Mouse (Mus musculus) CH12.LX (cell line): Measurements from ENCODE around the gene Depdc1b. TPM values are rescaled to one million over a fixed set of nuclear protein-coding genes. Genes with fewer than 3 reads are reported as not detected.

Source experiments
- DNase-seq: peaks from one replicate; pipeline ENCODE4 v3.0.0-alpha.2; 2013; ENCODE audit errors: extremely low read depth
- H3K27ac ChIP-seq: 2 replicates; pipeline ENCODE4 v1.5.1; 2012; ENCODE audit warnings: low read depth, mild to moderate bottlenecking, control low read depth, moderate library complexity; ENCODE audit not compliant: insufficient read depth
- H3K27me3 ChIP-seq: replicated peaks from 2 replicates; pipeline ENCODE3; 2012; ENCODE audit warnings: inconsistent platforms
- H3K36me3 ChIP-seq, 2 experiments: replicated peaks in 1 of 2; 2 replicates each; pipeline versions ENCODE3 to v1.6.1; 2012; ENCODE audit warnings: inconsistent platforms in 1 of 2, low read length in 1 of 2, mild to moderate bottlenecking in 1 of 2, mixed read lengths in 1 of 2, moderate library complexity in 1 of 2; ENCODE audit not compliant: control insufficient read depth in 1 of 2, insufficient read depth in 1 of 2
- H3K4me1 ChIP-seq, 2 experiments: 2 replicates each; pipeline ENCODE4 v1.6.1; 2012; ENCODE audit warnings: inconsistent platforms in 1 of 2, moderate library complexity in 1 of 2; ENCODE audit not compliant: insufficient read depth in 2 of 2, control insufficient read depth in 1 of 2
- H3K4me2 ChIP-seq: 2 replicates; pipeline ENCODE4 v1.6.1; 2012; ENCODE audit warnings: low read depth, mild to moderate bottlenecking, control low read depth; ENCODE audit not compliant: poor library complexity, insufficient read depth, severe bottlenecking
- H3K4me3 ChIP-seq, 3 experiments: fragments of 150-350 bp in 1 of 3; sonication (generic) in 1 of 3; replicated peaks in 1 of 3; 2 replicates each; pipeline versions ENCODE3 to v1.5.1; 2011 to 2012; ENCODE audit warnings: low read depth in 2 of 3, low read length in 2 of 3, mild to moderate bottlenecking in 2 of 3, moderate library complexity in 2 of 3, control low read depth in 1 of 3, improper control_type of control experiment in 1 of 3, inconsistent platforms in 1 of 3, mixed read lengths in 1 of 3; ENCODE audit not compliant: poor library complexity in 1 of 3
- H3K79me2 ChIP-seq: replicated peaks from 2 replicates; pipeline ENCODE4 v1.6.1; 2012; ENCODE audit warnings: mild to moderate bottlenecking, moderate library complexity; ENCODE audit not compliant: control insufficient read depth, poor library complexity, insufficient read depth, severe bottlenecking; ENCODE audit errors: extremely low read depth
- H3K9ac ChIP-seq: 2 replicates; pipeline ENCODE4 v1.6.1; 2012; ENCODE audit warnings: low read depth, mild to moderate bottlenecking, control low read depth, moderate library complexity; ENCODE audit not compliant: insufficient read depth
- H3K9me3 ChIP-seq: replicated peaks from 2 replicates; pipeline ENCODE3; 2012; ENCODE audit warnings: low read length, inconsistent platforms, mixed read lengths
- BHLHE40 ChIP-seq: IDR thresholded peaks from 2 replicates; pipeline ENCODE4 v1.6.1; 2011; ENCODE audit warnings: mild to moderate bottlenecking, low read depth, low read length, improper control_type of control experiment
- CHD1 ChIP-seq: IDR thresholded peaks from 2 replicates; pipeline ENCODE4 v1.6.1; 2012; ENCODE audit warnings: low read depth, low read length, improper control_type of control experiment, inconsistent platforms
- CTCF ChIP-seq, 2 experiments: IDR thresholded peaks in 1 of 2; conservative IDR thresholded peaks in 1 of 2; 2 replicates each; pipeline ENCODE4 v1.5.1; 2011 to 2012; ENCODE audit warnings: low read depth in 2 of 2, low read length in 2 of 2, improper control_type of control experiment in 1 of 2, inconsistent platforms in 1 of 2, mild to moderate bottlenecking in 1 of 2, moderate library complexity in 1 of 2
- E2F4 ChIP-seq: IDR thresholded peaks from 2 replicates; pipeline ENCODE4 v1.6.1; 2011; ENCODE audit warnings: low read depth, low read length, improper control_type of control experiment; ENCODE audit not compliant: insufficient replicate concordance
- GABPA ChIP-seq: IDR thresholded peaks from 2 replicates; pipeline ENCODE4 v1.6.1; 2012; ENCODE audit warnings: low read depth, low read length, improper control_type of control experiment, inconsistent platforms; ENCODE audit not compliant: insufficient replicate concordance
- IRF4 ChIP-seq: IDR thresholded peaks from 2 replicates; pipeline ENCODE4 v1.6.1; 2014; ENCODE audit warnings: low read depth, mild to moderate bottlenecking, inconsistent platforms, low read length, improper control_type of control experiment
- KAT2A ChIP-seq: IDR thresholded peaks from 2 replicates; pipeline ENCODE4 v1.6.1; 2012; ENCODE audit warnings: low read length, improper control_type of control experiment, inconsistent platforms; ENCODE audit not compliant: insufficient replicate concordance
- MAFK ChIP-seq: IDR thresholded peaks from 2 replicates; pipeline ENCODE4 v1.6.1; 2011; ENCODE audit warnings: low read length, improper control_type of control experiment; ENCODE audit not compliant: insufficient replicate concordance
- MAX ChIP-seq: IDR thresholded peaks from 2 replicates; pipeline ENCODE4 v1.6.1; 2011; ENCODE audit warnings: low read length, improper control_type of control experiment
- MAZ ChIP-seq: IDR thresholded peaks from 2 replicates; pipeline ENCODE4 v1.6.1; 2012; ENCODE audit warnings: low read depth, mild to moderate bottlenecking, inconsistent platforms, low read length, improper control_type of control experiment, moderate library complexity
- MEF2A ChIP-seq: IDR thresholded peaks from 2 replicates; pipeline ENCODE4 v1.6.1; 2014; ENCODE audit warnings: low read depth, mild to moderate bottlenecking, inconsistent platforms, low read length, improper control_type of control experiment, borderline replicate concordance
- MXI1 ChIP-seq: IDR thresholded peaks from 2 replicates; pipeline ENCODE4 v1.6.1; 2011; ENCODE audit warnings: mild to moderate bottlenecking, low read depth, low read length, improper control_type of control experiment
- NELFE ChIP-seq: IDR thresholded peaks from 2 replicates; pipeline ENCODE4 v1.6.1; 2011; ENCODE audit warnings: low read depth, low read length, improper control_type of control experiment
- NRF1 ChIP-seq: IDR thresholded peaks from 2 replicates; pipeline ENCODE4 v1.6.1; 2014; ENCODE audit warnings: low read depth, mild to moderate bottlenecking, inconsistent platforms, low read length, improper control_type of control experiment, moderate library complexity
- POLR2A ChIP-seq: IDR thresholded peaks from 2 replicates; pipeline ENCODE4 v1.6.1; 2011; ENCODE audit warnings: low read depth, mild to moderate bottlenecking, improper control_type of control experiment, low read length
- POLR2AphosphoS2 ChIP-seq: IDR thresholded peaks from 2 replicates; pipeline ENCODE4 v1.6.1; 2011; ENCODE audit warnings: low read depth, low read length, improper control_type of control experiment
- RAD21 ChIP-seq: IDR thresholded peaks from 2 replicates; pipeline ENCODE4 v1.6.1; 2011; ENCODE audit warnings: low read depth, mild to moderate bottlenecking, low read length, improper control_type of control experiment, moderate library complexity
- RCOR1 ChIP-seq: conservative IDR thresholded peaks from 2 replicates; pipeline ENCODE4 v1.6.1; 2012; ENCODE audit warnings: low read depth, mild to moderate bottlenecking, inconsistent platforms, low read length, improper control_type of control experiment
- SIN3A ChIP-seq: IDR thresholded peaks from 2 replicates; pipeline ENCODE4 v1.6.1; 2012; ENCODE audit warnings: low read length, improper control_type of control experiment, inconsistent platforms
- SMC3 ChIP-seq: IDR thresholded peaks from 2 replicates; pipeline ENCODE4 v1.6.1; 2011; ENCODE audit warnings: low read depth, low read length, improper control_type of control experiment
- TBP ChIP-seq: conservative IDR thresholded peaks from 2 replicates; pipeline ENCODE4 v1.6.1; 2011; ENCODE audit warnings: low read depth, low read length, improper control_type of control experiment
- TCF12 ChIP-seq: IDR thresholded peaks from 2 replicates; pipeline ENCODE4 v1.6.1; 2014; ENCODE audit warnings: low read depth, mild to moderate bottlenecking, inconsistent platforms, low read length, improper control_type of control experiment
- UBTF ChIP-seq: IDR thresholded peaks from 2 replicates; pipeline ENCODE4 v1.6.1; 2012; ENCODE audit warnings: low read depth, mild to moderate bottlenecking, inconsistent platforms, low read length, improper control_type of control experiment, moderate library complexity
- USF1 ChIP-seq: IDR thresholded peaks from 2 replicates; pipeline ENCODE4 v1.6.1; 2014; ENCODE audit warnings: low read depth, mild to moderate bottlenecking, inconsistent platforms, low read length, improper control_type of control experiment
- ZC3H11A ChIP-seq: IDR thresholded peaks from 2 replicates; pipeline ENCODE4 v1.6.1; 2012; ENCODE audit warnings: low read depth, mild to moderate bottlenecking, inconsistent platforms, low read length, improper control_type of control experiment
- ZKSCAN1 ChIP-seq: IDR thresholded peaks from 2 replicates; pipeline ENCODE4 v1.6.1; 2012; ENCODE audit warnings: low read depth, inconsistent platforms, low read length, improper control_type of control experiment, borderline replicate concordance
- dilution Hi-C: fragments of 300-500 bp; cut with MboI; formaldehyde crosslinking; loops from 2 replicates; pipeline ENCODE4 v1.14.3; 2020; ENCODE audit warnings: low sequenced_read_pairs; ENCODE audit not compliant: extremely low pct_unique_long_range_greater_than_20kb, extremely low pct_ligation_motif_present
- in situ Hi-C: fragments of 300-500 bp; cut with MboI; formaldehyde crosslinking; loops from 3 replicates; pipeline ENCODE4 v1.14.3; 2019; ENCODE audit warnings: low sequenced_read_pairs, low pct_ligation_motif_present, low pct_unique_long_range_greater_than_20kb, mixed read lengths
- polyA plus RNA-seq: library from polyadenylated mRNA; unstranded; fragments of >175 nt; gene quantifications from 2 replicates; pipeline ENCODE4 v1.2.1, GENCODE M21; 2012; ENCODE audit warnings: low read depth; ENCODE audit not compliant: insufficient read length
- total RNA-seq, 2 experiments: library from RNA; depleted of rRNA; stranded (reverse); fragments of 300-350 nt in 1 of 2; fragments of >200 nt in 1 of 2; gene quantifications; 2 replicates each; pipeline ENCODE4 v1.2.3; 2012 to 2014

Gene Depdc1b
- total and polyA plus RNA-seq, 3 experiments, result 11.1 to 17.8 (median 15.7) TPM

- in situ Hi-C loops (no loop called here), dilution Hi-C loops (no loop called here)
- Histone ChIP-seq H3K36me3 (peaks cover 9 to 54% of the 10 kb centered on the region in 2 experiments), H3K4me2 (no peak overlapping the region), H3K27ac (no peak overlapping the region), H3K4me3 (no peak overlapping the region), H3K27me3 (no peaks in the 10 kb centered on the region), H3K9ac (no peak overlapping the region), H3K4me1 (peaks cover 0 to 7% of the 10 kb centered on the region in 2 experiments; a peak in 1 of 4 replicates), H3K9me3 (no peaks in the 10 kb centered on the region), H3K79me2 (no peaks in the 10 kb centered on the region)
- DNase-seq, result no peak
- TF ChIP-seq SIN3A, result no peak
- no peak for TF ChIP-seq TBP
- TF ChIP-seq IRF4, result no peak
- no peak for TF ChIP-seq POLR2A
- TF ChIP-seq SMC3, result no peak
- no peak for TF ChIP-seq MAX
- no peak for TF ChIP-seq TCF12
- TF ChIP-seq ZC3H11A, result no peak
- no peak for TF ChIP-seq POLR2AphosphoS2
- TF ChIP-seq ZKSCAN1, result no peak
- no peak for TF ChIP-seq MAFK
- TF ChIP-seq NELFE, result no peak
These were observed 60.5 kb downstream of the Depdc1b start for GRCm38 (mm10) chr13:108376637-108377036.

DNA sequence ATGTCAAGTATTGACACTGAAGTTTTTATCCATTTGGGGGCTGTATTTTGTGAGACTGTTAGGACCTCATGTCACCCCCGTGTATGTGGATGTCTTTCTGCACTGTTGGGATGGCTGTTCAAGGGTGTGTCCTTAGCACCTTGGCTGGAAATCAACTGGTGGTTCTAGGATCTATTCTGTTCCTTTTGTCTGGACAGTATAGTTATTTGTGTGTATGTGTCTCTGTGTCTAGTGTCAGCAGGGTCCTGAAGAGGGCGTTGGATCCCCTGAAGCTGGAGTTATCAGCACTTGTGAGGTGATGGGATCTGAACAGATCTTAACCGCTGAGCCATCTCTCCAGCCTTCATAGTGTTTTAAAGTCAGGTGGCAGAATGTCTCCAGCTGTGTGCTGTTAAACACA is 65.0 kb downstream of the Depdc1b start:
- H3K27me3 ChIP-seq, result no peaks in the 10 kb centered on the region
- H3K9me3 ChIP-seq, result no peaks in the 10 kb centered on the region
- dilution Hi-C loops (no loop called here), in situ Hi-C loops (no loop called here)
- no peak overlapping the region for H3K4me2 ChIP-seq
- H3K79me2 ChIP-seq, result no peaks in the 10 kb centered on the region
- no peak overlapping the region for H3K4me3 ChIP-seq
- no peak for DNase-seq
- TF ChIP-seq MAZ (no peak), RAD21 (no peak), POLR2A (no peak), CTCF (conservative IDR thresholded peaks at IDR 0.05 in 1 of 2, IDR thresholded peaks at IDR 0.05 in 1 of 2; ENCODE audit: low read depth in 2 of 2, low read length in 2 of 2) (no peak), UBTF (no peak), SIN3A (no peak)
- no peaks in the 10 kb centered on the region for H3K4me1 ChIP-seq
- H3K27ac ChIP-seq, result no peak overlapping the region
- H3K36me3 ChIP-seq, result peaks cover 9 to 67% of the 10 kb centered on the region in 2 experiments
- H3K9ac ChIP-seq, result no peak overlapping the region

DNA sequence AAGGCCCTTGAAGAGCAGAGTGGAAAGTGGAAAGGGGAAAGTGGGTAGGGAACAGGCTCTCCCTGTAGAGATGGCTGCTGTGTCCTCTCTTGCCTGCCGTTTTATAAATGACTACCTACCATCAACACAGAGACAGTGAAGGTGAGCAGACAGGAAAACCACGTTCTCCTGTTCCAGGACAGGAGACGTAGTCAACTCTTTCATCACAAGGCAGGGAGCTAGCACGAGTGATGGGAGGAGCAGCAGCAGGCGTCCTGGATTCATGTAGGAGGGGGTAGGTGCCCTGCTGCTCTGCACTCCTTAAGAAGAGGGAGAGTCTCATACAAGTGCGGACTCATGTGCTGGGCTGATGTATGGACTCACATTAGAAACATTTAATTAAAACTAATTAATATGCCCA is 66.9 kb downstream of the Depdc1b start:
- Histone ChIP-seq H3K9ac (no peak overlapping the region), H3K4me2 (no peak overlapping the region), H3K36me3 (peaks cover 12 to 77% of the 10 kb centered on the region in 2 experiments), H3K27me3 (no peaks in the 10 kb centered on the region), H3K4me3 (no peak overlapping the region), H3K4me1 (no peaks in the 10 kb centered on the region), H3K79me2 (no peaks in the 10 kb centered on the region), H3K27ac (no peak overlapping the region), H3K9me3 (no peaks in the 10 kb centered on the region)
- DNase-seq, result no peak
- TF ChIP-seq CHD1 (no peak), UBTF (no peak), MAZ (no peak), USF1 (no peak), IRF4 (no peak), E2F4 (no peak), TCF12 (no peak), RAD21 (no peak), ZC3H11A (no peak), MAX (no peak), POLR2AphosphoS2 (no peak), CTCF (conservative IDR thresholded peaks at IDR 0.05 in 1 of 2, IDR thresholded peaks at IDR 0.05 in 1 of 2; ENCODE audit: low read depth in 2 of 2, low read length in 2 of 2) (no peak), KAT2A (no peak), MEF2A (no peak), BHLHE40 (no peak), NRF1 (no peak), MXI1 (no peak), RCOR1 (no peak), GABPA (no peak), TBP (no peak)
- dilution Hi-C loops, result no loop called here
- in situ Hi-C loops, result no loop called here
